Mouse (Mus musculus): ENCODE results near the gene Med13l. TPM values are rescaled to one million over a fixed set of nuclear protein-coding genes. Genes with fewer than 3 reads are reported as not detected.
"Not testable (repeated sequence)": the region's sequence is repeated elsewhere in the genome, so short reads cannot be mapped to it uniquely, and the experiment has no call there.

The Med13l gene
- total RNA-seq, 2 experiments from 2014 or later: 108 to 109 TPM

- no peak for DNase-seq (ENCODE audit: low spot score in 2 of 2)
Measured at GRCm38 (mm10) chr5:118623797-118624196, 63.3 kb downstream of the Med13l start.

GRCm38 (mm10) chr5:118627630-118628029, 67.2 kb downstream of the Med13l start:
- no peak for DNase-seq (ENCODE audit: low spot score in 2 of 2)

DNA sequence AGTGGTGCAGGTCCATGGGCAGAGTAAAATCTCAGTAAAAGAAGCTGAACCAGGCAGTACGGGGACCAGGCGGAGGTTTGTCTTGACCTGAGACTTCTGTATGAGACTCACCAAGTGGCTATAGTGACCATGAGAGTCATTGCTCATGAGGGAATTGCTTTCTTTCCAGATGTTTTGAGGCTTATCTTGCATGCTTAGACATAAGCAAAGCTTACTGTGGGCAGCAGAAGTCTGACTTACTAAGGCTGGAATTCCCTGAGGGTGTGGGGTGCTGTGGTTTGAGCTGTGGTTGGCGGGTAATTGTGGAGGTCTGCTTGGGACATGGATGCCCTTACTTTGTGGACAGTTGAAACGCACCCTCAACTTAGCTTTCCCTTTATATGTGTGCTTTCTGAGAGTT, 67.7 kb downstream of the Med13l start:
- no peak for DNase-seq (ENCODE audit: low spot score in 2 of 2)

GRCm38 (mm10) chr5:118632346-118632745, 71.9 kb downstream of the Med13l start:
- no peak for DNase-seq (ENCODE audit: low spot score in 2 of 2)

- no peak for DNase-seq (ENCODE audit: low spot score in 2 of 2)
Measured at GRCm38 (mm10) chr5:118633106-118633505, 72.6 kb downstream of the Med13l start.

DNA sequence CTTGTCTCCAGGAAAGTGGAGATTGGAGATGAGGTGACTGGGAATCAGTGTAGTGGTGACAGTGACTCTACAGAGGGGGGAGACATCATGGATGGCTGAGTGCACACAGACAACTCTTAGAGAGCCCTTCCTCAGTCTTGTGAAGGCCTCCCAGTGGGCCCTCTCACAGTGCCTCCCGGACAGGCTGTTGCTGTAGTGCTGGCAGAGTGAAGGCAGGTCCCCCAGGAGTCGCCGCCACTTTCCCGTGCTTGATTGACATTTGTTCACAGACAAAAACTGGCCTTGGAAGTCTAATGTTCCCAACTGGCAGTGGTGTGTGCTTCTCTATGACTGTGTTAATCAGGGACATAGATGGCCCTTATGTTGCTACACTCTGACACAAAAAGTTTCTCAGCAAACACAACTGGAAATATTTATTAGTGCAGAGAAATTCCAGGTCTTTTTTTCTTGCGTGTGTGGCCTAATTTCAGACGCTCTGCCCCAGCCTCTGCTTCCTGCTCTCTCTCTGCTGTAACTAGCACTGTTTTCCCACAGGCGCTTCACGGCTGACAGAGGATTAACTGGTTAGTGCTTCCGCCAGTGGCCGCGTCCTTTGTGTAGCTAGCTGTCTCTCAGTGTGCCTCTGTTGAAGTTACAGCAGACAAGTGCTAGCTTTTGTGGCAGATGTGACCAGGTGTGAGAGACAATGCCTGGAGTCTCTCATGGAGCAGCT, 75.2 kb downstream of the Med13l start:
- no peak for DNase-seq (ENCODE audit: low spot score in 2 of 2)

- no peak for DNase-seq (ENCODE audit: low spot score in 2 of 2)
Measured at GRCm38 (mm10) chr5:118636399-118637369, 76.2 kb downstream of the Med13l start.

DNA sequence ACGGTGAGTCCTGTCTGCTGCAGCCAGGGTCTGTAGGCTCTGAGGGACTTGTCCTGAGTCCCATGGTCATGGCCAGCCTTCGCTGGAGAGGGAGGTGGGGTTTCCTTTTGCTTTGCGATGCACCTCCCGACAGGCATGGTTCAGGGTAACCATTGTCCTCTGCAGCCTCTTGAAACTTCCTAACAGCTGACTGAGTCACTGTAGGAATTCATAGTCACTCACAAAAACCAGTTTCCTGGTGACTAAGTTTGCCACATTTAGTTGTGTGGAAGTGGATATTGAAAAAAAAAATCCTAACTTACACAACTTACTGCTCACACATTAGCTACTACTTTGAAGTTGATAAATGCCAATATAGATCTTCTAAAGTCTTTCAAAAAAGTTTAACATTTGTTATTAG, 77.5 kb downstream of the Med13l start:
- no peak for DNase-seq (ENCODE audit: low spot score in 2 of 2)

DNA sequence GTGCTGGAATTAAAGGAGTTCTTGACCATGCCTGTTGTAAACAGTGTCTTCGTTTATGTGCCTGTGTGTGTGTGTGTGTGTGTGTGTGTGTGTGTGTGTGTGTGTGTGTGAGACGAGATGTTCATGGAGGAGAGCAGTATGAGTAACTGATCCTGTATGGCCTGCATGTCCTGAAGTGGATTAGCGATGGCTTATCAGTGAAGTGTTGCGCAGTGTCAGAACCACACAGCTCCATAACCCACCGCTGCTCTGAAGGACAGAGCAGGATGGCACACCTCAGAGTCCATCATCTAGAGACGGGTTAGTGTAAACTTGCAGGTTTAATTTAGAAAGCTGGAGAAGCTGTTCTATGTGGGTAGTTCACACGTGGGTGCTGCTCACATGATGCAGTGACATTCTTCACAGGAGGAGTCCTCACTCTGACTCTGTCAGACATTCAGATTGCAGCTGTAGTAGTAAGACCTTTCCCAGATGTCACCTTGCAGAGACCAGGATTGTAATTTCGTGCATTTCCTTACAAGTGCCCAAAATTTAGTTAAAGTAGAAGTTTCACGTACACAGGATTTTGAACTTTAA, 78.1 kb downstream of the Med13l start:
- no peak for DNase-seq (ENCODE audit: low spot score in 2 of 2)

- no peak for DNase-seq (ENCODE audit: low spot score in 2 of 2)
Measured at GRCm38 (mm10) chr5:118639117-118639707, 78.7 kb downstream of the Med13l start.

DNA sequence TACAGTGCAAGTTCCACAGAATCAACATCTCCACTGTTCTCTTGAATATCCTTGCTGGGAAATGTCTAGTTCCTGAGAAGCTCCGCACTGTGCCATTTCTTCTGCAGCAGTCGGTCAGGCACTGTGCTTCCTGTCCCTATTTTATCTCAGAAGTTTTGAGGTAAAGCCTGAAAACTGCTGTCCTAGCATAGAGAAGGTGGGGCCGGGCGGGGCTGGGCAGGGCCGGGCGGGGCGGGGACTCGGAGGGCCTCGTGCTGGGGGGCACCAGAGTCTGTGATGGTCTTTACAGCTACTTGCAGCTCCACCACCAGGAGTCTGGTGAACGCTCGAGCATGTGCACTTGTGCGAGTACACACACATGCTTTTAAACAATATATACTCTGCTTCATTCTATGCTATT, 83.6 kb downstream of the Med13l start:
- DNase-seq (ENCODE audit: low spot score in 2 of 2): no peak

- DNase-seq (ENCODE audit: low spot score in 2 of 2): no peak
Measured at GRCm38 (mm10) chr5:118644511-118644910, 84.0 kb downstream of the Med13l start.

- DNase-seq (ENCODE audit: low spot score in 2 of 2): no peak
Measured at GRCm38 (mm10) chr5:118645196-118645805, 84.8 kb downstream of the Med13l start.

DNA sequence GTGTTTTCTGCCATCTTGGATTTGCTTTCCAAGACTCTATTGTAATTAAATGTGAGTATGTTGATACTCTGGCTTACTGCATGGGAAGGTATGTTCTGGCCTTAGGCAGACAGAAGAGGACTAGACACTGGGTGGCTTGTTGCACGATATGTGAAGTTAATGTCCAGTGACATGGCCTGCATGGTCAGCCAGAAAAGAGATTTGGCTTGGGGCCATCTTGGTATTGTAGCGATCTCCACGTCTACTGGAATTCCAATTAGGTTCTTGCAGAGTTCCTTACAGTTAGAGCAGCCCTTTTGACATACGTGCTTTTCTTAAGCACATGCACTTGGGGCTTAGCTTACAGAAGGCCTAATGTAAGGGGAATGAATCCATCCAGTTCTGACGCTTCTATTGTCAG, 86.4 kb downstream of the Med13l start:
- no peak for DNase-seq (ENCODE audit: low spot score in 2 of 2)

- DNase-seq (ENCODE audit: low spot score in 2 of 2): no peak
Measured at GRCm38 (mm10) chr5:118647384-118647783, 86.9 kb downstream of the Med13l start.

DNA sequence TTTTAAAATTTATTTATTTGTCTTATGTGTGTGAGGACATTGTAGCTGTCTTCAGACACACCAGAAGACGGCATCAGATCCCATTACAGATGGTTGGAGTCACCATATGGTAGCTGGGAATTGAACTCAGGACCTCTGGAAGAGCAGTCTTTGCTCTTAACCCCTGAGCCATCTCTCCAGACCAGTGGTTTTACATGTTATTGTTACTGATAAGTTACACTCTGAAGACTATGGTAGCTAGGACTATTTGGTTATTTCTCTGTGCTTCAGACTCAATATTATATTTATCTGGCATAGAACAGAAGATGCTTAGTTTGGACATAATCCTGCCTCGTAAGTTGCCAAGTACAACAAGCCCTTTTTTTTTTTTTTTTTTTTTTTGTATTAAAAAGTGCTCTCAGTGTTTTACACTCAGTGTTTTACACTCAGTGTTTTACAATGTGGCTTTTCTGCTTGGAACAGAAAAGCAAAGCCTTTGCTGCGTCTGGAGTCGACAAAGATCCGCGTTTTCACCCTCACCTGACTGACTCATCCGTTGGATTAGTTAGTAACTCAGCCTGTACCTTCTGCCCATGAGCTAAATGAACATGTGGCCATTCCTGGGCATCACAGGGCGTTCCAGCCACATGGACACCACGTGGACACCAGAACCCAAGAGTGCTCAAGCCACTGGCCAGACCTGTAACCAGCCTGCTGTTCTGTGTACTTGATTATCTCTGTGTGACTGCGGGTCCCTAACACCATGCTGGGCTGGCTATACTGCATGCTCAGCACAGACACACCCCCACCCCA, 88.9 kb downstream of the Med13l start:
- no peak for DNase-seq (ENCODE audit: low spot score in 2 of 2)

DNA sequence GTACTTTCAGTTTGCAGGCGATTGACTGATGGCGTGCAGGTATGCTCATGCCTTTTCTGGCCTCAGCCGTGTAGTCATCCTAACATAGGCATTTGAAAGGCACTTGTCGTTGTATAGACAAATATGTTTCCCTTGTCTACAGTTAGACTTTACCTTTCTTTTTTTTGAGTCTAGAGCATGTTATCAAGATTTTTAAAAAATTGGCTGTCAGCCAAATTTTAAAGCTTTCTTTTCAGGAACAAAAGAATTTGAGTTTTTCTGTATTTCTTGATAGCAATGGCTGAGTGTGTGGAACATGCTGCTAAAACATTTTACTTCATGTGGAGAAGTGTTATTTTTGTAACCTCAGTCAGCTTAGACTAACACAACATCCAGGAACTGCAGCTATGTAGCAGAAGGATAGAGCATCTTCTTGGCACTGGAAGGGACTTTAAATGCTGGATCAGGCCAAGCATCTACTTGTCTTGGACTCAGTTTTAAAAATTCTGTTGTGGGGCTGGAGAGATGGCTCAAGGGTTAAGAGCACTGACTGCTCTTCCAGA, 89.6 kb downstream of the Med13l start:
- no peak for DNase-seq (ENCODE audit: low spot score in 2 of 2)

DNA sequence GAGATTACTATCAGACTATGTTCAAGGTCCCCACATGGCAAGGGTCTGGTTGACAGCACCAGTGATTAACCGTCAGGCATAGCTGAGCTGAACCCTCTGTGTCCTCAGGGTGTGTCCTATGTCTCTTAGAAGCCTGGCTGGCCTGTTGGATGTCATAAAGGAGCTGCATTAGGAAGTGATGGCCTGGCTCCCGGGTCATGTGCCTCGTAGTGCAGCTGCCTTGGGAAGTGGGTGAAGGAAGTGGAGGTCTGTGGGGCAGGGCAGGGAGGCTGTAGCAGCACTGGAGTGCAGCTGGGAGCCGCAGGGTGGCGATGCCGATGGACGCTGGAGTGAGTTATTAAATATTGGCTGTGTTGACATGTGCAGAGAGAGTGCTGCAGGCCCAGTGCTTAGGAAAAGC, 90.3 kb downstream of the Med13l start:
- DNase-seq (ENCODE audit: low spot score in 2 of 2): no peak

- DNase-seq (ENCODE audit: low spot score in 2 of 2): no peak
Measured at GRCm38 (mm10) chr5:118652611-118653010, 92.1 kb downstream of the Med13l start.

GRCm38 (mm10) chr5:118653119-118653518, 92.6 kb downstream of the Med13l start:
- not testable (repeated sequence) for DNase-seq (ENCODE audit: low spot score in 2 of 2)

All from left cerebral cortex, adult 18-20 months (tissue).